Mouse (Mus musculus) liver, adult 2 months (tissue): ENCODE measurements around the gene Il2. TPM values are rescaled to one million over a fixed set of nuclear protein-coding genes. Genes with fewer than 3 reads are reported as not detected.

Source experiments
- DNase-seq: peaks from one replicate; pipeline ENCODE4 v3.0.0-alpha.2; 2011; ENCODE audit warnings: low read depth, low spot score; ENCODE audit errors: extremely low read depth
- H3K27ac ChIP-seq: fragments of 200-500 bp; replicated peaks from 2 replicates; pipeline ENCODE4 v1.5.1; 2012; ENCODE audit warnings: low read depth, mild to moderate bottlenecking, control low read depth, inconsistent platforms, low read length; ENCODE audit not compliant: insufficient read depth
- H3K27me3 ChIP-seq: fragments of 200-500 bp; 2 replicates; pipeline ENCODE4 v1.6.1; 2012; ENCODE audit warnings: mild to moderate bottlenecking, moderate library complexity, low read length, inconsistent platforms; ENCODE audit not compliant: control insufficient read depth, insufficient read depth
- H3K36me3 ChIP-seq: fragments of 200-500 bp; 2 replicates; pipeline ENCODE4 v1.6.1; 2012; ENCODE audit warnings: low read length, inconsistent platforms; ENCODE audit not compliant: control insufficient read depth, insufficient read depth
- H3K4me1 ChIP-seq: fragments of 200-500 bp; 2 replicates; pipeline ENCODE4 v1.6.1; 2011; ENCODE audit warnings: low read length; ENCODE audit not compliant: control insufficient read depth, insufficient read depth
- H3K4me3 ChIP-seq: fragments of 200-500 bp; 2 replicates; pipeline ENCODE4 v1.5.1; 2011; ENCODE audit warnings: low read depth, mild to moderate bottlenecking, control low read depth, low read length, moderate library complexity; ENCODE audit not compliant: insufficient read depth
- H3K79me2 ChIP-seq: fragments of 200-500 bp; 2 replicates; pipeline ENCODE4 v1.6.1; 2012; ENCODE audit warnings: inconsistent platforms, mild to moderate bottlenecking, low read length, moderate library complexity; ENCODE audit not compliant: control insufficient read depth, insufficient read depth
- H3K9ac ChIP-seq: fragments of 200-500 bp; 2 replicates; pipeline ENCODE4 v1.6.1; 2012; ENCODE audit warnings: low read depth, mild to moderate bottlenecking, control low read depth, inconsistent platforms, low read length
- CTCF ChIP-seq: fragments of 200-500 bp; IDR thresholded peaks from 2 replicates; pipeline ENCODE4 v1.5.1; 2011; ENCODE audit warnings: low read depth, low read length, control low read depth
- POLR2A ChIP-seq: fragments of 200-500 bp; IDR thresholded peaks from 2 replicates; pipeline ENCODE4 v1.6.1; 2011; ENCODE audit warnings: low read length, control low read depth; ENCODE audit not compliant: insufficient read depth; ENCODE audit errors: extremely low read depth
- WGBS: fragments of 180-500 bp; shearing (Covaris S2); methylation state at CpG from one replicate; pipeline ENCODE4 v1.1.7; 2018; 5-methylcytosine and 5-hydroxymethylcytosine counted together
- polyA plus RNA-seq: library from polyadenylated mRNA; depleted of rRNA; stranded (reverse); fragments of >200 nt; gene quantifications from 2 replicates; pipeline ENCODE4 v1.2.3, GENCODE M21; 2012
- total RNA-seq: library from RNA; depleted of rRNA; stranded (reverse); fragments of >200 nt; gene quantifications from 2 replicates; pipeline ENCODE4 v1.2.3, GENCODE M21; 2014

Il2 gene
- total and polyA plus RNA-seq, 2 experiments = not detected

DNA sequence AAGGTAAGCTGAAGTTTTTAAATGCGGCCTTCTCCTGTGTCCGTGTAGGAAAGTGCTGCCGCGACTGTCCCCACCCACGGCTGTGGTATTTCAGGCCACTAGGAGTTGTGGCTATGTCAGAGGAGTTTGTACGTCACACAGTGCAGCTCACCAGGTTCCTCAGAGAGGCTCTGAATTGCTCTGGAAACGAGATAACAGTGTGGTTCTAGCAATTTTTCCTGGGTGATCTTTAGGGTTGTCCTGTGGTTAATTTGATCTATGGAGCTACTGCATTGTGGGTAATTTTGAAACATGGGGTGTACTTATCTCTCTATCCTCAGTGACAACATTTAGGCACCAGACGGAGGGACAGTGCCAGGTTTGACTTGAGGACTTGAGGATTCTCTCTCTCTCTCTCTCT is 31.3 kb upstream of the Il2 start:
- H3K79me2 ChIP-seq = no peaks in the 10 kb centered on the region
- peaks cover 4% of the 10 kb centered on the region; the same call in 1 of the 2 replicates for H3K4me1 ChIP-seq
- H3K27me3 ChIP-seq = no peaks in the 10 kb centered on the region
- H3K36me3 ChIP-seq = no peaks in the 10 kb centered on the region
- no peak overlapping the region for H3K27ac ChIP-seq
- WGBS = 62% methylated on average over 8 of the region's 8 CpGs
- TF ChIP-seq CTCF (no peak), POLR2A (no peak)
- no peak overlapping the region for H3K4me3 ChIP-seq
- no peak overlapping the region for H3K9ac ChIP-seq
- DNase-seq = no peak

DNA sequence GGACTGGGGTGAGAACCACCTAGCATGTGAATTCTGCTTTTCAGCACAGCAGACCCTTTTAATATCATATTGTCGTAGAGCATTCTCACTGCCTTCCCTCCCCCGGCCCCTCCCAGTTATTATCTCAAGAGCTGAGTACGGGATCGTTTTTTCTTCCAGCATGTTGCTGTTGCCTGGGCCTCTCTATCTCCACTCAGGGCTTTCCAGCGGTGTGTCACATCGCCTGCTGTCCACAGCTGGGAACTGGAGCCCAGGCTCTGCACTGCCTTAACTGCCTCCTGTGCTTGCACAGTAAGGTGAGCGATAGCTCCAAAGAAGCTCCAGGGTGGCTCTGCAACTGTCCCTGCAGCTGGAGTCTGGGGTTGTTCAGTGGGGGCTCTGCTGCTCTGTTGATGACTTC is 28.6 kb upstream of the Il2 start:
- Histone ChIP-seq H3K9ac (no peak overlapping the region), H3K4me3 (no peak overlapping the region), H3K79me2 (no peaks in the 10 kb centered on the region), H3K27me3 (no peaks in the 10 kb centered on the region), H3K4me1 (peaks cover 4% of the 10 kb centered on the region; the same call in 1 of the 2 replicates), H3K27ac (no peak overlapping the region), H3K36me3 (no peaks in the 10 kb centered on the region)
- no peak for DNase-seq
- TF ChIP-seq CTCF = no peak
- no peak for TF ChIP-seq POLR2A
- WGBS = 84% methylated on average over 7 of the region's 7 CpGs

DNA sequence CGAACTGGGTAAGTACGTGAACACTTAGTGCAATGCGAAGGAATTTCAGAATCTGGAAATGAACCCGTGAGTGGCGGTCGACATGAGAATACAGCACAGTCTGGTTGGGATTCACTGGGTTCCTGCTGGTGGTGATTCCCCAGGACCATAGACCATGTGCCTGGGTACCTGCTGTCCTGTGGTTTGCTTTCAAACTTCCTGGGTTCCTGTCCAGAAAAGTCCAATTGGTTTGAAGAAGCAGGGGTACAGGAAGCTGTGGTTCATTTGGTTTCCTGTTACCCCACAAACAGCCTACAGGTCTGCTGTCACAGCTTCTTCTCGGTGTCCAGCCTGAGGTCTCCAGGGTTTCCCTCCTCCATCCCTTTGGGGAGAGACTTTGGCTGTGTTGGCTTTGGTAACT is 27.2 kb upstream of the Il2 start:
- no peaks in the 10 kb centered on the region for H3K27me3 ChIP-seq
- TF ChIP-seq CTCF = no peak
- no peak for TF ChIP-seq POLR2A
- no peak overlapping the region for H3K9ac ChIP-seq
- DNase-seq = no peak
- no peak overlapping the region for H3K27ac ChIP-seq
- 89% methylated on average over 7 of the region's 7 CpGs for WGBS
- H3K36me3 ChIP-seq = no peaks in the 10 kb centered on the region
- H3K79me2 ChIP-seq = no peaks in the 10 kb centered on the region
- no peak overlapping the region for H3K4me3 ChIP-seq
- no peaks in the 10 kb centered on the region for H3K4me1 ChIP-seq

GRCm38 (mm10) chr3:37152274-37152673 is 26.5 kb upstream of the Il2 start:
- Histone ChIP-seq H3K27me3 (no peaks in the 10 kb centered on the region), H3K36me3 (no peaks in the 10 kb centered on the region), H3K9ac (no peak overlapping the region), H3K4me1 (no peaks in the 10 kb centered on the region), H3K27ac (no peak overlapping the region), H3K79me2 (no peaks in the 10 kb centered on the region), H3K4me3 (no peak overlapping the region)
- TF ChIP-seq CTCF (no peak), POLR2A (no peak)
- WGBS = 84% methylated on average over 10 of the region's 10 CpGs
- DNase-seq = no peak

DNA sequence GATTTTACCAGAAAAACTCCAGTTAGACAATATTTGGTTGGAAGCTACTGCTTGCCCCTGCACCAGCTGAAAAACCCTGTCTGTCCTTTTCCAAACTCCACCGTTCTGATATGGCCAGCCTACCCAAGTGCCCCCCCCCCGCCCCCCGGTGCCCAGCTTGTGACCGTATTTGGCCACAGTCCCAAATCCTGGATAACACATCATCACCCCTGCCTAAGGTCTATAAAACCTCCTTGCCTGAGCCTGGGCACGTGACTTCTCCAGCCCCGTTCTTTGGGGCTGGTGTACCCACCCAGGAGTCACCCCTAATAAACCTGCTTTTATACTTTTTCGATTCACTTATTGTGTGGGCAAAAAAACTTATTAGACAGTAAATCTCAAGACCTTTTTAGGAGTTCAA is 21.1 kb upstream of the Il2 start:
- Histone ChIP-seq H3K9ac (no peak overlapping the region), H3K79me2 (no peaks in the 10 kb centered on the region), H3K4me1 (no peaks in the 10 kb centered on the region), H3K27ac (no peak overlapping the region), H3K36me3 (no peaks in the 10 kb centered on the region), H3K27me3 (no peaks in the 10 kb centered on the region), H3K4me3 (no peak overlapping the region)
- TF ChIP-seq CTCF (no peak), POLR2A (no peak)
- DNase-seq = no peak
- WGBS = 52% methylated on average over 7 of the region's 7 CpGs

GRCm38 (mm10) chr3:37146406-37146805 is 20.6 kb upstream of the Il2 start:
- H3K9ac ChIP-seq = no peak overlapping the region
- H3K36me3 ChIP-seq = no peaks in the 10 kb centered on the region
- no peak overlapping the region for H3K27ac ChIP-seq
- H3K4me1 ChIP-seq = no peaks in the 10 kb centered on the region
- H3K79me2 ChIP-seq = no peaks in the 10 kb centered on the region
- TF ChIP-seq POLR2A (no peak), CTCF (no peak)
- peak; percentile 42 for DNase-seq
- no peak overlapping the region for H3K4me3 ChIP-seq
- H3K27me3 ChIP-seq = no peaks in the 10 kb centered on the region
- WGBS = 3% methylated on average over 8 of the region's 8 CpGs
